Mouse (Mus musculus) stomach, embryonic 16.5 days (tissue): ENCODE results near the gene Spag5. TPM values are rescaled to one million over a fixed set of nuclear protein-coding genes. Genes with fewer than 3 reads are reported as not detected.

Experiments
- ATAC-seq: fragments of 200-750 bp; cut with Nextera tagmentation; 2 replicates; pipeline ENCODE4 v1.8.0; 2017; ENCODE audit warnings: moderate number of reproducible peaks, moderate TSS enrichment; ENCODE audit not compliant: insufficient read depth, low FRiP score
- H3K27ac ChIP-seq: fragments of 300-500 bp; sonication (generic); 2 replicates; pipeline ENCODE4 v1.5.1; 2014; ENCODE audit warnings: low read length
- H3K27me3 ChIP-seq: fragments of 300-500 bp; sonication (generic); 2 replicates; pipeline ENCODE4 v1.6.1; 2014; ENCODE audit warnings: low read length, control low read depth, mixed read lengths; ENCODE audit not compliant: control insufficient read depth, insufficient read depth
- H3K36me3 ChIP-seq: fragments of 300-500 bp; sonication (generic); 2 replicates; pipeline ENCODE4 v1.6.1; 2014; ENCODE audit warnings: low read length; ENCODE audit not compliant: control insufficient read depth, insufficient read depth
- H3K4me1 ChIP-seq: fragments of 300-500 bp; sonication (generic); 2 replicates; pipeline ENCODE4 v1.6.1; 2014; ENCODE audit warnings: low read length, control low read depth, mixed read lengths; ENCODE audit not compliant: control insufficient read depth, insufficient read depth
- H3K4me2 ChIP-seq: fragments of 300-500 bp; sonication (generic); 2 replicates; pipeline ENCODE4 v1.6.1; 2014; ENCODE audit warnings: low read depth, low read length, mixed read lengths
- H3K4me3 ChIP-seq: fragments of 300-500 bp; sonication (generic); replicated peaks from 2 replicates; pipeline ENCODE4 v1.5.1; 2014; ENCODE audit warnings: mild to moderate bottlenecking, low read length
- H3K9ac ChIP-seq: fragments of 300-500 bp; sonication (generic); 2 replicates; pipeline ENCODE4 v1.6.1; 2014; ENCODE audit warnings: low read length
- H3K9me3 ChIP-seq: fragments of 300-500 bp; sonication (generic); replicated peaks from 2 replicates; pipeline ENCODE4 v1.6.1; 2016; ENCODE audit warnings: low read length, control low read depth; ENCODE audit not compliant: control insufficient read depth
- WGBS: fragments of 180-500 bp; shearing (Covaris S2); extraction: QIAGEN DNeasy Blood & Tissue Kit; methylation state at CpG from one replicate; pipeline ENCODE4 v1.1.7; 2014; 5-methylcytosine and 5-hydroxymethylcytosine counted together
- polyA plus RNA-seq: library from polyadenylated mRNA; unstranded; fragments of >200 nt; fragmentation: Nextera tagmentation; extraction: Ambion mirVana; gene quantifications from 2 replicates; pipeline ENCODE4 v1.2.1, GENCODE M21; 2015

Gene Spag5
- 28.9 and 30.7 TPM in 2 replicates for polyA plus RNA-seq

- H3K27ac ChIP-seq = peak within 1 kb of the TSS; percentile 53; the same call in 1 of the 2 replicates
Measured at GRCm38 (mm10) chr11:78301357-78302084, at the start of gene Spag5. TSS of gene Spag5 (plus strand) at chr11:78301529.

DNA sequence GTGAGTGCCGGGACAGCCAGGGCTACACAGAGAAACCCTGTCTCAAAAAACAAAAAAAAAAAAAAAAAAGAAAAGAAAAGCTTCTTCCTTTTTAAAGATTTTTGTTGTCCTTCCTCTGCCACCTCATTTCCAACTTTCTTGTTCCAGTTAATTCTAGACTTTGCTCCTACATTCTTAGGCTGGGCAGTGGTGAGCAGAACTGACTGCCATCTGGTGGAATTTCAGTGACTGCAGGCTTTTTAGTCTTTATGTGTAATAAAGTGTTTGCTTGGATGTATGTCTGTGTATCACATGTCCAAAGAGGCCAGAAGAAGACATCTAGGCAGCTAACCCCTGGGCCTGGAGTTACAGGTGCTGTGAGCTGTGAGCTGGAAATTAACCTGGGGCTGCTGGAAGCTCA lies 44.7 kb upstream of the Spag5 start:
- H3K4me2 ChIP-seq = no peak overlapping the region
- no peak overlapping the region for H3K4me3 ChIP-seq
- no peak overlapping the region for H3K9ac ChIP-seq
- no peak overlapping the region for H3K27ac ChIP-seq
- no peaks in the 10 kb centered on the region for H3K9me3 ChIP-seq
- no peaks in the 10 kb centered on the region for H3K27me3 ChIP-seq
- H3K4me1 ChIP-seq = no peaks in the 10 kb centered on the region
- 93% methylated on average over 1 of the region's 1 CpGs for WGBS
- peaks cover 11% of the 10 kb centered on the region; the same call in 1 of the 2 replicates for H3K36me3 ChIP-seq
- no peak for ATAC-seq

More at GRCm38 (mm10) chr11:78301357-78302084, at the start of gene Spag5:
- Histone ChIP-seq H3K4me1 (0 out of 2 replicates have a peak, but pooled peaks cover 5% of the 10 kb centered on the region), H3K4me2 (peak within 1 kb of the TSS; percentile 79), H3K36me3 (peaks cover 4% of the 10 kb centered on the region), H3K9ac (peak within 1 kb of the TSS; percentile 82), H3K9me3 (no peaks in the 10 kb centered on the region), H3K4me3 (peak within 1 kb of the TSS; percentile 82), H3K27me3 (no peaks in the 10 kb centered on the region)
- under 1% methylated on average over 49 of the region's 49 CpGs for WGBS
- peak; percentile 100 for ATAC-seq

DNA sequence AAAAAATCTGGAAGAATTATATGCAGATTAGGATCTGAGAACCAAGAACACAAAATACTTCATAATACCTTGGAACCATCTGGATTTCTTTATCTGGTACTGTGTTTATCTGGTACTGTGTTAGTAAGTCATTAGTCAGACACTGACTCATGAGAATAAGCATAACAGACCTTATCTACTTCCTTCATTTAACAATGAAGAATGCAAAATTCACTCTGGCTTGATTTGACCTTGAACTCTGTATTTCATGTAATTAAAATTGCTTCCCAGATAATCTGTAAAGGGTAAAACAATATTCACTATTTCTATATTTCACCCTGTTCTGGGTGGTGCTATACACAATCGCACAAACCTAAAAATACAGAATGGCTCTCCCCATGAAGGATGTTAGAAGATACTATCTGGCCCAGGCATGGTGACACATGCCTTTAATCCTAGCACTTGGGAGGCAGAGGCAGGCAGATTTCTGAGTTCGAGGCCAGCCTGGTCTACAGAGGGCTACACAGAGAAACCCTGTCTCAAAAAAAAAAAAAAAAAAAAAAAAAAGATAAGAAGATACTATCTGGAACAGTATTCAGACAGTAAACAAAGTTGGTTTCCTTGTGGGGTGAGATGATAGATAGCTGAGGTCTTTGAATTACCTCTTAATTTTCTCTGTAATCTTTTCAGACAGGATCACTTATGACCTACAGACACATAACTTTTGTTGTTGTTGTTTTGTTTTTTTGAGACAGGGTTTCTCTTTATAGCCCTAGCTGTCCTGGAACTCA lies 40.7 kb upstream of the Spag5 start:
- Histone ChIP-seq H3K4me3 (peak overlapping the region; percentile 94), H3K4me1 (peaks cover 10% of the 10 kb centered on the region), H3K27me3 (no peaks in the 10 kb centered on the region), H3K36me3 (0 out of 2 replicates have a peak, but pooled peaks cover 5% of the 10 kb centered on the region), H3K9ac (no peak overlapping the region), H3K27ac (no peak overlapping the region), H3K4me2 (peak overlapping the region; percentile 46), H3K9me3 (no peaks in the 10 kb centered on the region)
- ATAC-seq = no peak
- WGBS = 94% methylated on average over 2 of the region's 2 CpGs

DNA sequence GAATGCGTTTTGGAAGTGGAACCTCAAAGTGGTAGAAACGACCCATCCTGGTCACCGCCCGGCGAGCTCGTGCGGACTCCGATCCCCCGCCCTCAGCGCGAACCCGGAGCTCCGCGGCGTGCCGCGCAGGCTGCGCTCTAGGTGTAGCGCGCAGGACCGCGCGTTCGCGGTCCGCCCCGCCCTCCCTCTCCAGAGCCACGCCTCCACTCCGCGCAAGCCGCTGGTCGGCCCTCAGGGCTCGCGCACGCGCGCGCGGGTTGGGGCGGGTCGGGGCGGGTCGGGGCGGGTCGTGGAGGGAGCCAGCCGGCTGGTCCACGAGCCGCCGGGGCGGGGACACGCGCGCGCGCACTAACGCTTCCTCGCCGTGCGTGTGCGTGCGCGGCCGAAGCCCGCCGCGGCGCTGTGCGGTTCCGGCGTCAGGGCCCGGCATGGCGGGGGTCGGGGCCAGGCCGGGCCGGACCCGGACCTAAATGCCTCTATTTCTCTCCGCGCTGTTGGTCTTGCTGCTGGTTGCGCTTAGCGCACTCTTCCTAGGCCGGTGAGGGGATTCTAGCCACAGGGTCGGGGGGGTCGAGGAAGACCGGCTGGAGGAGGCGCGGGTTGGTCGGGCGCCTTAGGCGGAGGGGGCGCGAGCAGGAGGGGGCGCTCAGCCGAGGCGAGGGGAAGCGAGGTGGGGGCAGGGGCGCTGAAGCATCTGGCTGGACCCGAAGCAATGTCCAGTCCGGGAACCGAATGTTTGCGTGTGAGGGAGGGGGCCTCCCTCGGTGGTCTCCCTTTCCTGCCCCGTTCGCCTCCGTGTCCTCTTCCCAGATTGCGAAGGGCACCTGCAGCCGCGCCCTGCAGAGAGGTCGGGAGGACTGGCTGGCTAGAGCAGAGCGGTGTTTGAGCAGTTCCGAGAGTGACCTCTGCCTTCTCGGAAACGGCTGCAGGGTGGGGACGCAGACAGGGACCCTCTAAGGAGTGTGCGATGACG lies 39.7 kb upstream of the Spag5 start, which contains the start of gene 2610507B11Rik:
TSS of gene 2610507B11Rik (plus strand) at position 373 of the 973 bp plus-strand sequence.
- Histone ChIP-seq H3K27me3 (no peaks in the 10 kb centered on the region), H3K27ac (peak within 1 kb of the TSS; percentile 86), H3K9me3 (no peaks in the 10 kb centered on the region), H3K36me3 (peaks cover 6% of the 10 kb centered on the region), H3K4me1 (peaks cover 10% of the 10 kb centered on the region), H3K9ac (peak within 1 kb of the TSS; percentile 90), H3K4me3 (peak within 1 kb of the TSS; percentile 94), H3K4me2 (peak within 1 kb of the TSS; percentile 74)
- under 1% methylated on average over 98 of the region's 115 CpGs for WGBS
- ATAC-seq = peak; percentile 97

- Histone ChIP-seq H3K4me2 (peak overlapping the region; percentile 74), H3K9me3 (no peaks in the 10 kb centered on the region), H3K27me3 (no peaks in the 10 kb centered on the region), H3K9ac (peak overlapping the region; percentile 90), H3K36me3 (peaks cover 11% of the 10 kb centered on the region), H3K4me3 (peak overlapping the region; percentile 94), H3K27ac (peak overlapping the region; percentile 86; the same call in 1 of the 2 replicates), H3K4me1 (peaks cover 10% of the 10 kb centered on the region)
- 1% methylated on average over 8 of the region's 8 CpGs for WGBS
- ATAC-seq = no peak
Measured at GRCm38 (mm10) chr11:78262550-78262949, 38.8 kb upstream of the Spag5 start.

DNA sequence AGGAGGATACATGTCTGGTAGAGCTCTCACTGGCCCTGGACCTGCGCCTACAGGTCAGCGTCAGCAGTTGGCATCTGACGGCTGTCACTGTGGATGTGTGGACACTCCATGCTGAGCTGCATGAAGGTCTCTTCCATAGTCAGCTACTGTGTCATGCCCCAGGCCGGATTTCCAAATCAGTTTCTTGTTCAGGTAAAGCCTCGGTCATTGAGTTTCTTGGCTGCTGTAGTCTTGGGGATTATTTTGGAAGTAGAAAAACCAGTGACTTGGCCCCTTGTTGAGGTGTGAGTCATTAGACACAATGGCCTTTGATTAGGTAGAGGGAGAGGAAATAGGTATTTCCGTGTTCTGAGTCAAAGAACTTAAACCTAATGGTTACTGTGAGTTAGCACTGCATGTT lies 35.8 kb upstream of the Spag5 start:
- H3K4me3 ChIP-seq = no peak overlapping the region
- no peaks in the 10 kb centered on the region for H3K27me3 ChIP-seq
- no peak overlapping the region for H3K9ac ChIP-seq
- H3K4me2 ChIP-seq = no peak overlapping the region
- WGBS = 87% methylated on average over 6 of the region's 6 CpGs
- peaks cover 10% of the 10 kb centered on the region for H3K4me1 ChIP-seq
- peaks cover 18% of the 10 kb centered on the region for H3K36me3 ChIP-seq
- H3K27ac ChIP-seq = peak overlapping the region; percentile 29; the same call in 1 of the 2 replicates
- no peaks in the 10 kb centered on the region for H3K9me3 ChIP-seq
- ATAC-seq = no peak

DNA sequence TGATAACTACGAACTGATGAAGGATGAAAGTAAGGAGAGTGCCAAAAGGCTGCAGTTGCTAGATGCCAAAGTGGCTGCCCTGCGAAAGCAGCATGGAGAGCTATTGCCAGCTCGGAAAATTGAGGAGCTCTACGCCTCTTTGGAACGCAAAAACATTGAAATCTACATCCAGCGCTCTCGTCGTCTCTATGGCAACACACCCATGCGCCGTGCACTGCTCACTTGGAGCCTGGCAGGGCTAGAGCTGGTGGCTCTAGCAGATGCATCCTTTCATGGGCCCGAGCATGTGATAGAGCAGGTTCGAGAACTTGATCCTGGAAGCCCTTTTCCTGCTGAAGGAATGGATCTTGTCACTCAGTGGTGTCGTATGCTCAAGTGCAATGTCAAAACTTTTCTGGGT lies 29.3 kb upstream of the Spag5 start:
- WGBS = 88% methylated on average over 13 of the region's 13 CpGs
- Histone ChIP-seq H3K36me3 (peaks cover 41% of the 10 kb centered on the region), H3K4me1 (no peaks in the 10 kb centered on the region), H3K27me3 (no peaks in the 10 kb centered on the region), H3K9me3 (no peaks in the 10 kb centered on the region), H3K4me2 (no peak overlapping the region), H3K4me3 (no peak overlapping the region), H3K27ac (no peak overlapping the region), H3K9ac (no peak overlapping the region)
- no peak for ATAC-seq

- H3K36me3 ChIP-seq = peaks cover 46% of the 10 kb centered on the region
- WGBS = 96% methylated on average over 1 of the region's 1 CpGs
- no peak for ATAC-seq
Measured at GRCm38 (mm10) chr11:78275596-78275995, 25.7 kb upstream of the Spag5 start.

More at GRCm38 (mm10) chr11:78275596-78275995, 25.7 kb upstream of the Spag5 start:
- Histone ChIP-seq H3K9me3 (no peaks in the 10 kb centered on the region), H3K4me2 (no peak overlapping the region), H3K27ac (no peak overlapping the region), H3K9ac (no peak overlapping the region), H3K27me3 (no peaks in the 10 kb centered on the region), H3K4me3 (no peak overlapping the region), H3K4me1 (no peaks in the 10 kb centered on the region)
